Mouse (Mus musculus): ENCODE data around the gene Cdkal1. TPM values are rescaled to one million over a fixed set of nuclear protein-coding genes. Genes with fewer than 3 reads are reported as not detected.

Cdkal1 gene
- total and polyA plus RNA-seq, 3 experiments, result 8.7 to 13.7 (median 9.5) TPM

GRCm38 (mm10) chr13:29620826-29621225 lies 234.6 kb downstream of the Cdkal1 start:
- Histone ChIP-seq H3K9me3 (replicated peaks; ENCODE audit: low read length) (no peaks in the 10 kb centered on the region), H3K79me2 (replicated peaks; ENCODE audit: control insufficient read depth, extremely low read depth, insufficient read depth, poor library complexity, severe bottlenecking) (no peaks in the 10 kb centered on the region), H3K4me2 (ENCODE audit: insufficient read depth, low read depth, poor library complexity, severe bottlenecking) (no peak overlapping the region), H3K4me1 (ENCODE audit: control insufficient read depth in 1 of 2, insufficient read depth in 2 of 2) (peaks cover 3 to 11% of the 10 kb centered on the region in 2 experiments), H3K27ac (ENCODE audit: insufficient read depth, low read depth) (no peak overlapping the region), H3K4me3 (replicated peaks in 1 of 3; ENCODE audit: low read depth in 2 of 3, low read length in 2 of 3, poor library complexity in 1 of 3) (no peak overlapping the region), H3K36me3 (replicated peaks in 1 of 2; ENCODE audit: control insufficient read depth in 1 of 2, insufficient read depth in 1 of 2, low read length in 1 of 2) (peaks cover 0 to 7% of the 10 kb centered on the region in 2 experiments), H3K27me3 (replicated peaks) (no peaks in the 10 kb centered on the region), H3K9ac (ENCODE audit: insufficient read depth, low read depth) (no peak overlapping the region)
- in situ Hi-C loops (cut with MboI; ENCODE audit: low pct_ligation_motif_present, low pct_unique_long_range_greater_than_20kb, low sequenced_read_pairs), result loop anchor here (25.0 kb wide), 1 partner anchor 509 kb away; no protein-coding TSS in a partner anchor
- no peak for DNase-seq (ENCODE audit: extremely low read depth)
- TF ChIP-seq SIN3A (IDR thresholded peaks at IDR 0.05; ENCODE audit: low read length) (no peak), CTCF (conservative IDR thresholded peaks at IDR 0.05 in 1 of 2, IDR thresholded peaks at IDR 0.05 in 1 of 2; ENCODE audit: low read depth in 2 of 2, low read length in 2 of 2) (no peak)
- dilution Hi-C loops (cut with MboI; ENCODE audit: extremely low pct_ligation_motif_present, extremely low pct_unique_long_range_greater_than_20kb, low sequenced_read_pairs), result no loop called here

- Histone ChIP-seq H3K27ac (ENCODE audit: insufficient read depth, low read depth) (no peak overlapping the region), H3K4me1 (ENCODE audit: control insufficient read depth in 1 of 2, insufficient read depth in 2 of 2) (peaks cover 3 to 11% of the 10 kb centered on the region in 2 experiments), H3K4me2 (ENCODE audit: insufficient read depth, low read depth, poor library complexity, severe bottlenecking) (no peak overlapping the region), H3K9me3 (replicated peaks; ENCODE audit: low read length) (no peaks in the 10 kb centered on the region), H3K9ac (ENCODE audit: insufficient read depth, low read depth) (no peak overlapping the region), H3K36me3 (replicated peaks in 1 of 2; ENCODE audit: control insufficient read depth in 1 of 2, insufficient read depth in 1 of 2, low read length in 1 of 2) (peaks cover 0 to 8% of the 10 kb centered on the region in 2 experiments), H3K4me3 (replicated peaks in 1 of 3; ENCODE audit: low read depth in 2 of 3, low read length in 2 of 3, poor library complexity in 1 of 3) (peak overlapping the region in 1 of 3 experiments; percentile 32), H3K79me2 (replicated peaks; ENCODE audit: control insufficient read depth, extremely low read depth, insufficient read depth, poor library complexity, severe bottlenecking) (no peaks in the 10 kb centered on the region), H3K27me3 (replicated peaks) (no peaks in the 10 kb centered on the region)
- TF ChIP-seq USF1 (IDR thresholded peaks at IDR 0.05; ENCODE audit: low read depth, low read length) (no peak), BHLHE40 (IDR thresholded peaks at IDR 0.05; ENCODE audit: low read depth, low read length) (no peak), MEF2A (IDR thresholded peaks at IDR 0.05; ENCODE audit: borderline replicate concordance, low read depth, low read length) (no peak), E2F4 (IDR thresholded peaks at IDR 0.05; ENCODE audit: insufficient replicate concordance, low read depth, low read length) (no peak), MXI1 (IDR thresholded peaks at IDR 0.05; ENCODE audit: low read depth, low read length) (no peak), MAZ (IDR thresholded peaks at IDR 0.05; ENCODE audit: low read depth, low read length) (no peak), RAD21 (IDR thresholded peaks at IDR 0.05; ENCODE audit: low read depth, low read length) (no peak), POLR2A (IDR thresholded peaks at IDR 0.05; ENCODE audit: low read depth, low read length) (no peak), JUND (conservative IDR thresholded peaks at IDR 0.05; ENCODE audit: low read depth, low read length) (no peak), POLR2AphosphoS2 (IDR thresholded peaks at IDR 0.05; ENCODE audit: low read depth, low read length) (no peak), GABPA (IDR thresholded peaks at IDR 0.05; ENCODE audit: insufficient replicate concordance, low read depth, low read length) (no peak)
- in situ Hi-C loops (cut with MboI; ENCODE audit: low pct_ligation_motif_present, low pct_unique_long_range_greater_than_20kb, low sequenced_read_pairs), result loop anchor here (25.0 kb wide), 1 partner anchor 504 kb away; no protein-coding TSS in a partner anchor
- dilution Hi-C loops (cut with MboI; ENCODE audit: extremely low pct_ligation_motif_present, extremely low pct_unique_long_range_greater_than_20kb, low sequenced_read_pairs), result no loop called here
- no peak for DNase-seq (ENCODE audit: extremely low read depth)
These were observed 238.8 kb downstream of the Cdkal1 start for GRCm38 (mm10) chr13:29616654-29617171.

GRCm38 (mm10) chr13:29615987-29616386 lies 239.5 kb downstream of the Cdkal1 start:
- no peak for DNase-seq (ENCODE audit: extremely low read depth)
- H3K79me2 ChIP-seq (replicated peaks; ENCODE audit: control insufficient read depth, extremely low read depth, insufficient read depth, poor library complexity, severe bottlenecking), result no peaks in the 10 kb centered on the region
- dilution Hi-C loops (cut with MboI; ENCODE audit: extremely low pct_ligation_motif_present, extremely low pct_unique_long_range_greater_than_20kb, low sequenced_read_pairs), result no loop called here

More at GRCm38 (mm10) chr13:29615987-29616386, 239.5 kb downstream of the Cdkal1 start:
- in situ Hi-C loops (cut with MboI; ENCODE audit: low pct_ligation_motif_present, low pct_unique_long_range_greater_than_20kb, low sequenced_read_pairs), result loop anchor here (25.0 kb wide), 1 partner anchor 504 kb away; no protein-coding TSS in a partner anchor
- H3K36me3 ChIP-seq (replicated peaks in 1 of 2; ENCODE audit: control insufficient read depth in 1 of 2, insufficient read depth in 1 of 2, low read length in 1 of 2), result peaks cover 0 to 7% of the 10 kb centered on the region in 2 experiments
- H3K4me1 ChIP-seq (ENCODE audit: control insufficient read depth in 1 of 2, insufficient read depth in 2 of 2), result peaks cover 3 to 12% of the 10 kb centered on the region in 2 experiments
- H3K27ac ChIP-seq (ENCODE audit: insufficient read depth, low read depth), result no peak overlapping the region
- no peaks in the 10 kb centered on the region for H3K9me3 ChIP-seq (replicated peaks; ENCODE audit: low read length)
- TF ChIP-seq RAD21 (IDR thresholded peaks at IDR 0.05; ENCODE audit: low read depth, low read length) (no peak), MAZ (IDR thresholded peaks at IDR 0.05; ENCODE audit: low read depth, low read length) (no peak), IRF4 (IDR thresholded peaks at IDR 0.05; ENCODE audit: low read depth, low read length) (no peak), ETS1 (conservative IDR thresholded peaks at IDR 0.05; ENCODE audit: low read depth, low read length) (no peak), PAX5 (IDR thresholded peaks at IDR 0.05; ENCODE audit: low read length) (no peak), EP300 (IDR thresholded peaks at IDR 0.05; ENCODE audit: low read length) (no peak)
- no peak overlapping the region for H3K9ac ChIP-seq (ENCODE audit: insufficient read depth, low read depth)
- no peak overlapping the region for H3K4me3 ChIP-seq (replicated peaks in 1 of 3; ENCODE audit: low read depth in 2 of 3, low read length in 2 of 3, poor library complexity in 1 of 3)
- H3K27me3 ChIP-seq (replicated peaks), result no peaks in the 10 kb centered on the region
- no peak overlapping the region for H3K4me2 ChIP-seq (ENCODE audit: insufficient read depth, low read depth, poor library complexity, severe bottlenecking)
